Mouse (Mus musculus): ENCODE data around the gene Ccnd2. TPM values are rescaled to one million over a fixed set of nuclear protein-coding genes. Genes with fewer than 3 reads are reported as not detected.

Gene Ccnd2
- polyA plus RNA-seq, 1 experiment from 2014 or later: 163 TPM

GRCm38 (mm10) chr6:127162842-127163241, 10.8 kb upstream of the Ccnd2 start:
- Histone ChIP-seq H3K9me3 (ENCODE audit: control insufficient read depth, low read length) (no peaks in the 10 kb centered on the region), H3K4me3 (replicated peaks; ENCODE audit: low read length) (no peak overlapping the region), H3K36me3 (replicated peaks; ENCODE audit: control insufficient read depth, insufficient read depth) (no peaks in the 10 kb centered on the region), H3K27me3 (ENCODE audit: control insufficient read depth, insufficient read depth, low read length) (0 out of 2 replicates have a peak, but pooled peaks cover under 1% of the 10 kb centered on the region), H3K27ac (no peak overlapping the region), H3K4me2 (replicated peaks) (no peak overlapping the region), H3K9ac (no peak overlapping the region), H3K4me1 (replicated peaks; ENCODE audit: control insufficient read depth, insufficient read depth, low read length) (no peaks in the 10 kb centered on the region)
- DNase-seq (ENCODE audit: low spot score): no peak
- no peak for ATAC-seq (ENCODE audit: low FRiP score)
- WGBS: 82% methylated on average over 6 of the region's 6 CpGs

DNA sequence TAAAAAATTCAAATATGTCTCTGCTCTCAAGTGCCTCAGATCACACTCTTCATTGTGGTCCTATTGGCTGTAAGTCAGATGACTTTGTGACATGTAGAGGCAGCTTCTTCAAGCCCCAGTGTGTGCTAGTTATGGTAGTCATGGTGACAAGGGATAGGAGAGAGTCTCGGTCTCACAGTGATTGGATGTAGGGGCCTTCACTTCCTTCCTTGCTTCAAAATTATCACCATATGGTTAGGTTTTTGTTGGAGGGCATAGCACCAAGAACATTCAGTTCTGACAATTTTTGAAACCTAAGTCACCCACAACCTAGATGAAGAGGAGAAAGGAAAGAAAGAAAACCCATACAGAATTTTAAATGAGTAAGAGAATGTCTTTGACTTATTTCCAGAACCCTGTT, 5.3 kb upstream of the Ccnd2 start:
- no peak overlapping the region for H3K4me3 ChIP-seq (replicated peaks; ENCODE audit: low read length)
- no peaks in the 10 kb centered on the region for H3K36me3 ChIP-seq (replicated peaks; ENCODE audit: control insufficient read depth, insufficient read depth)
- no peak overlapping the region for H3K4me2 ChIP-seq (replicated peaks)
- H3K9ac ChIP-seq: no peak overlapping the region
- H3K9me3 ChIP-seq (ENCODE audit: control insufficient read depth, low read length): no peaks in the 10 kb centered on the region
- DNase-seq (ENCODE audit: low spot score): no peak
- no peak overlapping the region for H3K27ac ChIP-seq
- peaks cover 52% of the 10 kb centered on the region for H3K27me3 ChIP-seq (ENCODE audit: control insufficient read depth, insufficient read depth, low read length)
- H3K4me1 ChIP-seq (replicated peaks; ENCODE audit: control insufficient read depth, insufficient read depth, low read length): peaks cover 22% of the 10 kb centered on the region; the same call in 1 of the 2 replicates
- 45% methylated on average over 1 of the region's 1 CpGs for WGBS
- ATAC-seq (ENCODE audit: low FRiP score): no peak

DNA sequence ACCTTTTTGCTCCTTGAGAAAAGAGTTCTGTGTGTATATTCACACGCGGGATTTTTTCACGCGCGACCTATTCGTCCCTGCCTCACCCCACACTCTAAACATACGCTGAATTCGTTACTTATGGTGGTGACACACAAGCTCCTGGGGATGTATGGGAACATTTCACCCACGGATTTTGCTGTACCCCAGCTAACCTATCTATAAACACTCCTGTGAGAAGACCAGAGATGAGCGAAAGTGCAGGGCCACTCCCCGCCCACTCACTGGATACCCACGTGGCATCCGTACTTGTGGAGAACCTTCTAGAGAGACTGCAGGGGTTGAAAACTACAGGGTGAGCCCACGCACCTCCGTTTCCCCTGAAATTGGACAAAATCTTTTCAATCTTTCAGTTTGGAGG, 3.5 kb upstream of the Ccnd2 start:
- Histone ChIP-seq H3K36me3 (replicated peaks; ENCODE audit: control insufficient read depth, insufficient read depth) (no peaks in the 10 kb centered on the region), H3K4me3 (replicated peaks; ENCODE audit: low read length) (peak overlapping the region; percentile 47), H3K9me3 (ENCODE audit: control insufficient read depth, low read length) (no peaks in the 10 kb centered on the region), H3K9ac (no peak overlapping the region), H3K27ac (no peak overlapping the region), H3K4me2 (replicated peaks) (peak overlapping the region; percentile 79), H3K27me3 (ENCODE audit: control insufficient read depth, insufficient read depth, low read length) (peaks cover 63% of the 10 kb centered on the region), H3K4me1 (replicated peaks; ENCODE audit: control insufficient read depth, insufficient read depth, low read length) (peaks cover 37% of the 10 kb centered on the region)
- DNase-seq (ENCODE audit: low spot score): peak; percentile 36
- 2% methylated on average over 15 of the region's 15 CpGs for WGBS
- ATAC-seq (ENCODE audit: low FRiP score): no peak

DNA sequence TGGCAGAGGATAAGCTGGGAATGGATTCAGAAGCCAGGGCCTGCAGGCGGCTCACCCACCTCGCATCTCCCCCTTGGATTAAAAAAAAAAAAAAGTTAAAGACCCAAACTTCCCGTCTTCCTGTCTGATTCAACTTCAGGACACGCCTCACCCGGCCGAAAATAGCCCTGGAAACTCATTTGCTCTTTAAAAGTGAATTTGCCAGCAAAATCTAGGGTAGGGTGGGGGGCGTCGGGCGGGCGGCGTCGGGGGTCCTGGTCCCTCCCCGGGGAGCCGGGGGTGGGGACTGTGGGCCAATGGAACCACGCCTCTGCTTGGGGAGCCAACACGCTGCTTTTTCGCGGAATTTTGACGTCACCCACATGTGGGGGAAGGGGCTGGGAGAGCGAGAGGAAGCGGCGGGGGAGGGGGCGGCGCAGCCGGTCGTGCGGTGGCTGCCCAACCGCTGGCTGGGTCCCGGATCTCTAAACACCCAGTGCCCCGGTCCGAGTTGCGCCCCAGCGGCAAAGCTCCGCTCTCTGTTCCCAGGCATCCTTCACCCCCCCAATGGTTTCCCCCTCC, 2.8 kb upstream of the Ccnd2 start:
- WGBS: under 1% methylated on average over 32 of the region's 34 CpGs
- H3K27me3 ChIP-seq (ENCODE audit: control insufficient read depth, insufficient read depth, low read length): peaks cover 69% of the 10 kb centered on the region
- no peaks in the 10 kb centered on the region for H3K9me3 ChIP-seq (ENCODE audit: control insufficient read depth, low read length)
- H3K36me3 ChIP-seq (replicated peaks; ENCODE audit: control insufficient read depth, insufficient read depth): no peaks in the 10 kb centered on the region
- peak overlapping the region; percentile 47 for H3K4me3 ChIP-seq (replicated peaks; ENCODE audit: low read length)
- H3K9ac ChIP-seq: 0 out of 2 replicates have a peak overlapping the region, but pooled peaks have one; percentile 3
- H3K4me2 ChIP-seq (replicated peaks): peak overlapping the region; percentile 79
- no peak overlapping the region for H3K27ac ChIP-seq
- ATAC-seq (ENCODE audit: low FRiP score) (no peak), DNase-seq (ENCODE audit: low spot score) (no peak)
- H3K4me1 ChIP-seq (replicated peaks; ENCODE audit: control insufficient read depth, insufficient read depth, low read length): peaks cover 44% of the 10 kb centered on the region

- peak overlapping the region; percentile 47 for H3K4me3 ChIP-seq (replicated peaks; ENCODE audit: low read length)
- under 1% methylated on average over 30 of the region's 30 CpGs for WGBS
- H3K4me2 ChIP-seq (replicated peaks): peak overlapping the region; percentile 79
- ATAC-seq (ENCODE audit: low FRiP score) (no peak), DNase-seq (ENCODE audit: low spot score) (peak; percentile 25)
- no peaks in the 10 kb centered on the region for H3K36me3 ChIP-seq (replicated peaks; ENCODE audit: control insufficient read depth, insufficient read depth)
- H3K4me1 ChIP-seq (replicated peaks; ENCODE audit: control insufficient read depth, insufficient read depth, low read length): peaks cover 48% of the 10 kb centered on the region
- no peaks in the 10 kb centered on the region for H3K9me3 ChIP-seq (ENCODE audit: control insufficient read depth, low read length)
- H3K27me3 ChIP-seq (ENCODE audit: control insufficient read depth, insufficient read depth, low read length): peaks cover 76% of the 10 kb centered on the region
- H3K9ac ChIP-seq: no peak overlapping the region
- no peak overlapping the region for H3K27ac ChIP-seq
Measured at GRCm38 (mm10) chr6:127153972-127154707, 2.1 kb upstream of the Ccnd2 start.

- Histone ChIP-seq H3K4me2 (replicated peaks) (peak overlapping the region; percentile 79), H3K9me3 (ENCODE audit: control insufficient read depth, low read length) (no peaks in the 10 kb centered on the region), H3K4me3 (replicated peaks; ENCODE audit: low read length) (peak overlapping the region; percentile 47), H3K4me1 (replicated peaks; ENCODE audit: control insufficient read depth, insufficient read depth, low read length) (peaks cover 48% of the 10 kb centered on the region), H3K36me3 (replicated peaks; ENCODE audit: control insufficient read depth, insufficient read depth) (no peaks in the 10 kb centered on the region), H3K27me3 (ENCODE audit: control insufficient read depth, insufficient read depth, low read length) (peaks cover 81% of the 10 kb centered on the region), H3K27ac (0 out of 2 replicates have a peak overlapping the region, but pooled peaks have one; percentile 9), H3K9ac (no peak overlapping the region)
- DNase-seq (ENCODE audit: low spot score): no peak
- ATAC-seq (ENCODE audit: low FRiP score): no peak
- WGBS: 0% methylated on average over 28 of the region's 28 CpGs
Measured at GRCm38 (mm10) chr6:127153296-127153800, 1.4 kb upstream of the Ccnd2 start.

DNA sequence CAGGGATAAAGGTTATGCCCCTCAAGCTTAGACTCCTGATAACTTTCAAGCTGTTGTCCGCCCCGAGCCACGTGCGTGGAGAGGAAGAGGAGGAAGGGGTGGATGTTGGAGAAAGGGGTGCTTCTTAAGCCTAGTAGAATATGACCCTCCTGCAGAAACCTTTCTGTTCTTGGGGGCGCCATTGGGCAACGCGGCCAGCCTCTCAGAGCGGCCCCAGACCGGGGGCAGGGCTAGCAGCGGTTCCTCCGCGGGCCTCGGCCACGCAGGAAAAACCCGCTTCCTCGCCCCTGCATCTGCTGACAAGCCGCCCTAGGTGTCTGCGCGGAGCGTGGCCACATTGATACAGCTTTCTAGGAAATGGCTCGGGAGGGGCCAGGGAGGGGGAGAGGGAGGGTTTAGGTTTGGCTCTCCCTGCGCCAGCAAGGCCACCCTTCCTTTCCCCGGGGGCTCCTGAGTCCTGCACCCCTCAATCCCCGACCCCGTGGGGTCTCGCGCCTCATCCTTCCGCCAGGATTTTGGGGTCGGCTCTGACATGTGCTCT, 358 bp downstream of the Ccnd2 start:
- H3K4me3 ChIP-seq (replicated peaks; ENCODE audit: low read length): peak overlapping the region; percentile 47
- H3K4me1 ChIP-seq (replicated peaks; ENCODE audit: control insufficient read depth, insufficient read depth, low read length): peaks cover 48% of the 10 kb centered on the region
- H3K36me3 ChIP-seq (replicated peaks; ENCODE audit: control insufficient read depth, insufficient read depth): no peaks in the 10 kb centered on the region
- peaks cover 72% of the 10 kb centered on the region for H3K27me3 ChIP-seq (ENCODE audit: control insufficient read depth, insufficient read depth, low read length)
- ATAC-seq (ENCODE audit: low FRiP score) (peak; percentile 3; the same call in 1 of the 2 replicates), DNase-seq (ENCODE audit: low spot score) (peak; percentile 41)
- WGBS: under 1% methylated on average over 29 of the region's 29 CpGs
- H3K27ac ChIP-seq: no peak overlapping the region
- H3K4me2 ChIP-seq (replicated peaks): peak overlapping the region; percentile 79
- H3K9me3 ChIP-seq (ENCODE audit: control insufficient read depth, low read length): no peaks in the 10 kb centered on the region
- 0 out of 2 replicates have a peak overlapping the region, but pooled peaks have one; percentile 30 for H3K9ac ChIP-seq

DNA sequence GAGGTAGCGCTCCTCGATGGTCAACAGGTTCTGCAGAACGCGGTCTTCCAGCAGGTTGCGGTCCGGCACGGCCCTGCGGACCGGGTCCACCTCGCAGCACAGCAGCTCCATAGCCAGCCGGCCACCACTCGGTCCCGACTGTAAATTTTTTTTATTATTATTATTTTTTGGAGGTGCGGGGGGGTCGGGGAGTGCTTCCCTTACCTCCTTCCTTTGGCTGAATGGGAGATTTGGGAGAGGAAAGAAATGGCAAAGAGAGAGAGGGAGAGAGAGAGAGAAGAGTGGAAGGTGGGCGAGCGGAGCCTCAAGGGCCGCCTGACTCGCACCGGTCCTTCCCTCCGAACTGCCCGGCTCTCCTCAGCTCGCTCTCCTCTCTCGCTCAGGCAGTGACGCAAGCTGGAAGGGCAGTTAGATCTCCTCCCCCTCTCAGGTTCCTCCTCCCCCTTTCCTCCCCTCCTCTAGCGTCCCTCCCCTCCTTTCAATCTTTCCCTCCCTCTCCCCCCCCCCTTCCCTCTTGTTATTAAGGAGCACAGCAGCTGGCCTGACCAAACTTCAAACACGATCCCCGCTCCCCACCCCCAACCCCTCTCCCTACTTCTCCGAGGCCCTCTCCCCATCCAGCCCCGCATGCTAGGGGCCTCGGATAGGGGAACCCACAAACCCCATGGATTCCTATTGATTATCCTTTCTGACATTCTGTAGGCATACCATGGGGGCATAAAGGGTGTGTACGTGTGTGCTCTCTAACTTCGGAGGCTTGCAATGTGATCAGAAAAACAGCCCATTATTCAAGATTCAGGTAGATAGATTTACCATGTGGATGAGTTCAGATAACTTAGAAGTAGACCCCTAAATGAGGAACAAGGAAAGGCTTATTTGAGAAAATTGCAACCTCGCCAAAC, 1.1 kb downstream of the Ccnd2 start:
- H3K36me3 ChIP-seq (replicated peaks; ENCODE audit: control insufficient read depth, insufficient read depth): no peaks in the 10 kb centered on the region
- DNase-seq (ENCODE audit: low spot score) (peak; percentile 57), ATAC-seq (ENCODE audit: low FRiP score) (peak; percentile 45; the same call in 1 of the 2 replicates)
- H3K27ac ChIP-seq: no peak overlapping the region
- H3K27me3 ChIP-seq (ENCODE audit: control insufficient read depth, insufficient read depth, low read length): peaks cover 67% of the 10 kb centered on the region
- whole genome bisulfite sequencing: under 1% methylated on average over 33 of the region's 34 CpGs
- H3K9ac ChIP-seq: peak overlapping the region; percentile 54
- peaks cover 48% of the 10 kb centered on the region for H3K4me1 ChIP-seq (replicated peaks; ENCODE audit: control insufficient read depth, insufficient read depth, low read length)
- H3K4me2 ChIP-seq (replicated peaks): peak overlapping the region; percentile 79
- no peaks in the 10 kb centered on the region for H3K9me3 ChIP-seq (ENCODE audit: control insufficient read depth, low read length)
- peak overlapping the region; percentile 47 for H3K4me3 ChIP-seq (replicated peaks; ENCODE audit: low read length)
